Mouse (Mus musculus) neural tube, embryonic 13.5 days (tissue): ENCODE data around the gene Btbd3. TPM values are rescaled to one million over a fixed set of nuclear protein-coding genes. Genes with fewer than 3 reads are reported as not detected.

Experiments used
- ATAC-seq: fragments of 200-750 bp; cut with Nextera tagmentation; 2 replicates; pipeline ENCODE4 v1.8.0; 2017; ENCODE audit warnings: low read depth, mild to moderate bottlenecking, moderate TSS enrichment, moderate library complexity
- H3K27ac ChIP-seq: fragments of 300-500 bp; sonication (generic); replicated peaks from 2 replicates; pipeline ENCODE4 v1.5.1; 2015; ENCODE audit warnings: moderate library complexity, mild to moderate bottlenecking, inconsistent platforms
- H3K27me3 ChIP-seq: fragments of 300-500 bp; sonication (generic); 2 replicates; pipeline ENCODE4 v1.6.1; 2015; ENCODE audit warnings: mild to moderate bottlenecking, inconsistent platforms
- H3K36me3 ChIP-seq: fragments of 300-500 bp; sonication (generic); 2 replicates; pipeline ENCODE4 v1.6.1; 2015; ENCODE audit warnings: mild to moderate bottlenecking, inconsistent platforms
- H3K4me1 ChIP-seq: fragments of 300-500 bp; sonication (generic); replicated peaks from 2 replicates; pipeline ENCODE4 v1.6.1; 2015; ENCODE audit warnings: inconsistent platforms
- H3K4me2 ChIP-seq: fragments of 300-500 bp; sonication (generic); 2 replicates; pipeline ENCODE4 v1.6.1; 2015; ENCODE audit warnings: inconsistent platforms, mild to moderate bottlenecking, moderate library complexity
- H3K4me3 ChIP-seq: fragments of 300-500 bp; sonication (generic); 2 replicates; pipeline ENCODE4 v1.5.1; 2015; ENCODE audit warnings: mild to moderate bottlenecking, inconsistent platforms
- H3K9ac ChIP-seq: fragments of 300-500 bp; sonication (generic); 2 replicates; pipeline ENCODE4 v1.6.1; 2015; ENCODE audit warnings: moderate library complexity, mild to moderate bottlenecking, inconsistent platforms
- H3K9me3 ChIP-seq: fragments of 300-500 bp; sonication (generic); 2 replicates; pipeline ENCODE4 v1.6.1; 2016; ENCODE audit warnings: inconsistent platforms
- WGBS: fragments of 180-500 bp; shearing (Covaris S2); methylation state at CpG from one replicate; pipeline ENCODE4 v1.1.7; 2015; 5-methylcytosine and 5-hydroxymethylcytosine counted together
- polyA plus RNA-seq: library from polyadenylated mRNA; unstranded; fragments of >200 nt; fragmentation: Nextera tagmentation; extraction: Ambion mirVana; gene quantifications from 2 replicates; pipeline ENCODE4 v1.2.1, GENCODE M21; 2015

Btbd3 gene
- polyA plus RNA-seq, 1 experiment from 2014 or later, result 20.7 TPM

DNA sequence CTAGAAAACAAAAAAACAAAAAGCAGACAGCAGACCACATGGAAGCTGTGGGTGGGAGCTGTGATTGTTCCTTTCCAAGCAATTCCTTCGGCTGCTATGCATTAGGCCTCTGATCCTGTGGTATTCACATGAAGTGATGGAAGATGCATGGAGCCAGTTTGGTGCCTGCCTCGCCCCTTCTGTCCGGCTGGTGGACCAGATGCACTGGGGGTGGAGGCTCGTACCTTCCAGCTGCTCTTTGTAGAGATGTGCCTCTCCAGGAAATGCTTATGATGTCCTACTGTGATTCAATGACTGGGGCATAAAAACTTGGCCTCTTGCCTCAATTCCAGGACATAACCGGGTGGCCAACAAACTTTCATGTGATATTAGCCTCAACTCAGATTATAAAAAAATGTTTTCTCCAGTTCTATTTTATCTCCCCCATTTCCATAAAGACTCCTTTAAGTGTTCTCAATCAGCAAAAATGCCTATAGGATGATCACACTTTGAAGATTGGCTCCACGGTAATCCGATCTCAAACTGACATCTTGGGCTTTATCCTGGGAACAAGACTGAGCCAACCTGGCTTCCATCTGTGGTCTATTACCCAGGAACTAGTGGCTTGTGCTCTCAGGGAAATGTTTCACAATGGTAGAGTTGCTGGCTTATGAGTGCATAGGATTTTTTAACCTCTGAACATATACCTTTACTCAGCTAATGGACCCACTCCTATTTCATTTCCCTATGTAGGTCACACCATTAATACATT is 331.6 kb downstream of the Btbd3 start:
- ATAC-seq, result no peak
- H3K4me1 ChIP-seq, result no peaks in the 10 kb centered on the region

DNA sequence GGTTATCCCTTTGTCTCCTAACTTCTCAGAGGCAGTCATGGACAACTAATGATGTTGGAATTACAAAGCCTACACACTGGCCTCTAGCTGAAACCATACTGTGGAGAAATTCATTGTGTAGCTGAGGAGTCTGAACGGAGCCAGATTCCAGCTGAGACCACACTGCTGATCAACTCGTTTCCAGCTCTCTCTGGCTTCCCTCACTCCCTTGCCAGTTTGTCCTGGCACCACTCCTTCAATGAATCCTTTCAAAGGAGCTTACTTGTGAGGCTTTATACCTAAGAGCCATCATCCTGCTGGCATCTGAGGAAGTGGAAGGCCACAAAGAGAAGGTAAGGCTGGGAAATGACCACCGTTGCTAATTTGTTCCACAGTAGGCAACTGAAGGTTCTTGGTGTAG is 332.7 kb downstream of the Btbd3 start:
- no peak for ATAC-seq
- no peaks in the 10 kb centered on the region for H3K36me3 ChIP-seq
- no peaks in the 10 kb centered on the region for H3K27me3 ChIP-seq
- 76% methylated on average over 3 of the region's 3 CpGs for WGBS
- H3K4me2 ChIP-seq, result no peak overlapping the region
- H3K27ac ChIP-seq, result no peak overlapping the region
- no peak overlapping the region for H3K4me3 ChIP-seq
- H3K4me1 ChIP-seq, result no peaks in the 10 kb centered on the region
- no peaks in the 10 kb centered on the region for H3K9me3 ChIP-seq
- H3K9ac ChIP-seq, result no peak overlapping the region

More for the DNA sequence above, 331.6 kb downstream of the Btbd3 start:
- Histone ChIP-seq H3K4me2 (no peak overlapping the region), H3K9me3 (no peaks in the 10 kb centered on the region), H3K36me3 (no peaks in the 10 kb centered on the region), H3K27ac (no peak overlapping the region), H3K9ac (no peak overlapping the region), H3K4me3 (no peak overlapping the region), H3K27me3 (no peaks in the 10 kb centered on the region)
- WGBS, result 86% methylated on average over 7 of the region's 7 CpGs

- 82% methylated on average over 1 of the region's 1 CpGs for WGBS
- Histone ChIP-seq H3K9ac (no peak overlapping the region), H3K4me2 (no peak overlapping the region), H3K4me1 (no peaks in the 10 kb centered on the region), H3K9me3 (no peaks in the 10 kb centered on the region), H3K36me3 (no peaks in the 10 kb centered on the region), H3K27ac (no peak overlapping the region), H3K27me3 (no peaks in the 10 kb centered on the region), H3K4me3 (no peak overlapping the region)
- ATAC-seq, result no peak
These were observed 333.9 kb downstream of the Btbd3 start for GRCm38 (mm10) chr2:138590307-138590706.

- H3K27ac ChIP-seq, result no peak overlapping the region
- no peak overlapping the region for H3K4me2 ChIP-seq
- no peak overlapping the region for H3K4me3 ChIP-seq
- H3K9ac ChIP-seq, result no peak overlapping the region
- no peaks in the 10 kb centered on the region for H3K27me3 ChIP-seq
- no peak for ATAC-seq
- H3K9me3 ChIP-seq, result no peaks in the 10 kb centered on the region
- no peaks in the 10 kb centered on the region for H3K4me1 ChIP-seq
- H3K36me3 ChIP-seq, result no peaks in the 10 kb centered on the region
These were observed 356.0 kb downstream of the Btbd3 start for GRCm38 (mm10) chr2:138612361-138612760.

GRCm38 (mm10) chr2:138617501-138617900 is 361.1 kb downstream of the Btbd3 start:
- Histone ChIP-seq H3K36me3 (no peaks in the 10 kb centered on the region), H3K27me3 (no peaks in the 10 kb centered on the region), H3K4me1 (no peaks in the 10 kb centered on the region), H3K4me2 (no peak overlapping the region), H3K9me3 (no peaks in the 10 kb centered on the region), H3K27ac (no peak overlapping the region), H3K4me3 (no peak overlapping the region), H3K9ac (no peak overlapping the region)
- ATAC-seq, result no peak
- WGBS, result 82% methylated on average over 5 of the region's 5 CpGs
